Mouse (Mus musculus) heart, adult 2 months (tissue): Measurements from ENCODE around the gene Gprasp2.

Source experiments
- EP300 ChIP-seq: fragments of 200-500 bp; IDR thresholded peaks from 2 replicates; pipeline ENCODE4 v1.6.1; 2011; ENCODE audit warnings: low read depth, low read length, control low read depth; ENCODE audit not compliant: insufficient read depth
- POLR2A ChIP-seq: fragments of 200-500 bp; IDR thresholded peaks from 2 replicates; pipeline ENCODE4 v1.6.1; 2011; ENCODE audit warnings: mild to moderate bottlenecking, low read depth, low read length, control low read depth; ENCODE audit not compliant: insufficient read depth

DNA sequence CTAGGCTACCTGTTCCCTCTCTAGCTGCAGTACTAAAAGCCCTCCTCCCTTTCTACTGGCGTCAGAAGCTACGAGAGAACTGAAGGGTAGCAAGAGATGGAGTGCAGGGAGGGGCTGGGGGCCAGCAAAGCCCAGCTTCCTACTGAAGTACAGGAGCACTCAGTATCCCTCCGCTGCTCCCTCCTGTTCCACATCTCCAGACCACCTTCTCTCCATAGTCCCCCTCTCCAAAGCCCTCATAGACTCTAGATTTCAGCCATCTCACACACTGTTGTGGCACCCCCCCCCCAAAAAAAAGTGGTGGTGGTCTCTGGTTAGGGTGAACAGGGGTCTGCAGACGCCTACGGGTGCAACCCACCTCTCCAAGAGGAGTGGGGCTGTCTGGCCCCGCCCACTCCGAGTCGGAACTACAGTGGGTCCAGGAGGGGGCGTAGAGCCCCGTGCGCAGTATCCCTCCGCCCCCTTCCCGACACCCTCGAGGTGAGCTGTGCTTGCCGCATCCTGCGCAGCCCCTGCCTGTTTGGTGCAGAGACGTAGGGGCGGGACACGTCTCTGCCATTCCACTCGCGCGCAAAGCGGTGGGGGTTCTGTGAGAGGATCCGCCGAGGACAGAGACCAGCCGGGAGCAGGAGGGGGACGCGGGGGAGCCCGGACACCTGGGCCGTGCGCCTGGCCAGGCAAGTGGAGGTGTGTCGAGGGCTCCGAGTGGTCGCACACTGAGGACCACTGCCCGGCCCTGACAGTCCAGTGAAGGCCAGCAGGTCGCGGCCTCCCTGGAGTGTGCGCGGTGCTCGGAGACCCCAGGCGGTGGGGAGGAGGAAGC is 46.8 kb downstream of the Gprasp2 start:
- TF ChIP-seq POLR2A (peak; percentile 39; the same call in 1 of the 2 replicates), EP300 (no peak)
